Mouse (Mus musculus) intestine, embryonic 14.5 days (tissue): ENCODE measurements at regions not wholly inside any gene's neighbourhood (a gene's known extent, or its start where the extent isn't known, plus 50 kb on each side); places are given as distances from the start of the nearest gene placed in this dataset.

Source experiments
- ATAC-seq: fragments of 200-750 bp; cut with Nextera tagmentation; replicated peaks from 2 replicates; pipeline ENCODE4 v1.8.0; 2017; ENCODE audit warnings: low read depth, moderate number of reproducible peaks, moderate TSS enrichment, moderate library complexity; ENCODE audit not compliant: low FRiP score, low TSS enrichment
- DNase-seq: peaks from one replicate; pipeline ENCODE4 v3.0.0-alpha.2; 2018; ENCODE audit warnings: low spot score
- H3K27ac ChIP-seq: fragments of 300-500 bp; sonication (generic); 2 replicates; pipeline ENCODE4 v1.5.1; 2014; ENCODE audit warnings: low read depth, mild to moderate bottlenecking, control low read depth
- H3K27me3 ChIP-seq: fragments of 300-500 bp; sonication (generic); replicated peaks from 2 replicates; pipeline ENCODE4 v1.6.1; 2014; ENCODE audit warnings: low read length, control low read depth; ENCODE audit not compliant: control insufficient read depth, insufficient read depth
- H3K36me3 ChIP-seq: fragments of 300-500 bp; sonication (generic); 2 replicates; pipeline ENCODE4 v1.6.1; 2014; ENCODE audit warnings: low read length, control low read depth; ENCODE audit not compliant: control insufficient read depth, insufficient read depth
- H3K4me1 ChIP-seq: fragments of 300-500 bp; sonication (generic); replicated peaks from 2 replicates; pipeline ENCODE4 v1.6.1; 2014; ENCODE audit warnings: low read length, control low read depth, mixed read lengths; ENCODE audit not compliant: control insufficient read depth, insufficient read depth
- H3K4me2 ChIP-seq: fragments of 300-500 bp; sonication (generic); 2 replicates; pipeline ENCODE4 v1.6.1; 2014; ENCODE audit warnings: low read length
- H3K4me3 ChIP-seq: fragments of 300-500 bp; sonication (generic); 2 replicates; pipeline ENCODE4 v1.5.1; 2014; ENCODE audit warnings: low read depth, low read length, control low read depth, mixed read lengths
- H3K9ac ChIP-seq: fragments of 300-500 bp; sonication (generic); 2 replicates; pipeline ENCODE4 v1.6.1; 2014; ENCODE audit warnings: mild to moderate bottlenecking, low read length
- H3K9me3 ChIP-seq: fragments of 300-500 bp; sonication (generic); 2 replicates; pipeline ENCODE4 v1.6.1; 2016; ENCODE audit warnings: low read length, control low read depth; ENCODE audit not compliant: control insufficient read depth
- WGBS: fragments of 180-500 bp; shearing (Covaris S2); extraction: QIAGEN DNeasy Blood & Tissue Kit; methylation state at CpG from one replicate; pipeline ENCODE4 v1.1.7; 2014; 5-methylcytosine and 5-hydroxymethylcytosine counted together

DNA sequence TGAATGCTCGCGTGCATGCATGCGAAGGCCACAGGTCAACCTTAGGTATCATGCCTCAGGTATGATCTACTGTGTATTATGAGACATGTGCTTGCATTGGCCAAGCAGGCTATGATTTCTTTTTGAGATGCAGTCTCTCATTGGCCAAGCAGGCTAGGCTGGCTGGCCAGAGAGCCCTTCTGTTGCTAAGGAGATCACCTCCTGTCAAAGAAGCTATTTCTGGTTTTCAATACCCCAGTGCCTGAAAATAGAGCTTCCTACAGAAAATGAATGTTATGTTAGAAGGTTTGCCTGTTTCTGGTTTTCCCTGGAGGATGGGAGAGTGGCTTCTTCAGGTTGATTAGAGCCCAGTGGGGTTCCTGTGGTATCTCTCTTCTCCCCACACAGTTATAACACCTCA is 1474.3 kb upstream of the Gm6569 start:
- no peak overlapping the region for H3K4me3 ChIP-seq
- H3K9me3 ChIP-seq: no peaks in the 10 kb centered on the region
- no peaks in the 10 kb centered on the region for H3K36me3 ChIP-seq
- H3K27me3 ChIP-seq: no peaks in the 10 kb centered on the region
- no peak for ATAC-seq
- DNase-seq: no peak
- H3K9ac ChIP-seq: no peak overlapping the region
- H3K4me1 ChIP-seq: no peaks in the 10 kb centered on the region
- no peak overlapping the region for H3K4me2 ChIP-seq
- WGBS: 90% methylated on average over 3 of the region's 3 CpGs
- no peak overlapping the region for H3K27ac ChIP-seq

DNA sequence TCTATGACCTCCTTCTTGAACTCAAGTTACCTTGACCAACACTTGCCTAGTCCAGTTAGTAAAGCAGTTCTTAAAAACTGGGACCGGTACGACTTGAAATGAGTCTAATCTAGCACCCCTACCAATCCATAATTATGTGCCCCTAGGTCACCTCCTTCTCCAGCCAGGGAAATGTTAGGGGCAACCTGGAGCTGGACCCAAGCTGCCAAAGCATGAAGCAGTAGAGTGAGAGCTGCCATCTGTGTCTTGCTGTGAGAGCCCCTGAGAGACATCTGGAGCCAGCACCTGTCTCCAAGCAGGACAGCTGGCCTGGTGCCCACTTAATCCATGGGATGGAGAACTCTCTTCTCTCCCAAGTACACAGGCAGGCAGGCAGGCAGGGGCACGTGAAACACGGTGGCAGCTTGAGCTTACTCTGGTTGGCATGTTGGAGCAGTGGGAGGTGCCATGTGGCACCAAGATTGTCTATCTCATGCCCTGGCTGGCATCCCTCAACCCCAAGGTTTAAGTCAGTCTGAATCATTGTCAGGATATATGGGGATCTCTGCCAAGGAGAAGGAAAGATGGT is 1473.8 kb upstream of the Gm6569 start:
- no peak for DNase-seq
- no peak for ATAC-seq
- Histone ChIP-seq H3K27me3 (no peaks in the 10 kb centered on the region), H3K9ac (no peak overlapping the region), H3K9me3 (no peaks in the 10 kb centered on the region), H3K4me3 (no peak overlapping the region), H3K36me3 (no peaks in the 10 kb centered on the region), H3K4me1 (no peaks in the 10 kb centered on the region), H3K27ac (no peak overlapping the region), H3K4me2 (no peak overlapping the region)
- WGBS: 84% methylated on average over 4 of the region's 4 CpGs

DNA sequence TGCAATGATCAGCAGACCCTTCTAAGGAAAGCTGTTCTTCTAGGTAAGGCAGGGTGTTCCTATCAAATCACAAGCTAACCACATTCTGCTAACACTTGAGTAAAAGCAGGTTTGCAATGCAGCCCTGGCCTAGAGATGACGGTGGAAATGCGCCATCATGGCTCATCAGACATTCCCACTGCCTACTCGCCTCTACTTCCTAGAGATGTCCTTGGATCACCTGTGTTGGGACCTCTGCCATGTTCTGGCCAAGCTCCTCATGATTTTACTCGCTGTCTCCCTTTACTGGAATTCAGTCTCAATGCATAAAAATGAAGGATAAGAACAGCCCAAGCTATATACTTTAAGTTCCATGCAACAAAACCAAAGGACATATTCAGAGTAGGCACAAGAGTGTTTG is 1461.3 kb upstream of the Gm6569 start:
- Histone ChIP-seq H3K36me3 (no peaks in the 10 kb centered on the region), H3K9ac (no peak overlapping the region), H3K9me3 (no peaks in the 10 kb centered on the region), H3K4me1 (no peaks in the 10 kb centered on the region), H3K27me3 (no peaks in the 10 kb centered on the region), H3K4me3 (no peak overlapping the region), H3K27ac (no peak overlapping the region), H3K4me2 (no peak overlapping the region)
- no peak for ATAC-seq
- DNase-seq: no peak
- WGBS: 86% methylated on average over 4 of the region's 4 CpGs

- no peak overlapping the region for H3K9ac ChIP-seq
- no peak for ATAC-seq
- no peaks in the 10 kb centered on the region for H3K4me1 ChIP-seq
- no peak overlapping the region for H3K4me3 ChIP-seq
- no peaks in the 10 kb centered on the region for H3K27me3 ChIP-seq
- H3K27ac ChIP-seq: no peak overlapping the region
- no peak overlapping the region for H3K4me2 ChIP-seq
- no peak for DNase-seq
- H3K9me3 ChIP-seq: no peaks in the 10 kb centered on the region
- H3K36me3 ChIP-seq: no peaks in the 10 kb centered on the region
These were observed 1457.2 kb upstream of the Gm6569 start for GRCm38 (mm10) chr15:72377201-72377600.

GRCm38 (mm10) chr15:72379291-72379690 is 1455.1 kb upstream of the Gm6569 start:
- no peak for DNase-seq
- no peaks in the 10 kb centered on the region for H3K9me3 ChIP-seq
- H3K9ac ChIP-seq: no peak overlapping the region
- no peaks in the 10 kb centered on the region for H3K4me1 ChIP-seq
- H3K36me3 ChIP-seq: no peaks in the 10 kb centered on the region
- H3K27ac ChIP-seq: no peak overlapping the region
- H3K4me2 ChIP-seq: no peak overlapping the region
- H3K4me3 ChIP-seq: no peak overlapping the region
- no peak for ATAC-seq
- WGBS: 72% methylated on average over 4 of the region's 4 CpGs
- H3K27me3 ChIP-seq: no peaks in the 10 kb centered on the region

DNA sequence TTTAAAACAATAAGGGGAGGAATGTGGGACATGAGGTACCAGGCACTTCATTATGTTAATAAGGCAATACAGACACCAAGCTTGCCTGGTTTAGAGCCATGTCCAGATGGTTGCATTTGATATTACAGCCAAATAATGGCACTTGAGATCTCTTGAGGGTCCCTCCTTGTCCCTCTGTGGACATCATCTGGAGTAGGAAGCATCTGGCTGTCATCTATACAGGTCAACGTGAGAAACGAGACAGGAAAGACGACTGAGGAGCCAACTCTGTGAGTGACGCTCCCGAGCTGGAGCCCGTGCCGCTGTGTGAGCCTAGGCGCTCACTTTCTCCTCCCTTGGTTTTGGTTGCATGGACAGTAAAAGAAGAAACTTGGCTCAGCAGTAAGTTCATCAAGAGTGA is 1453.2 kb upstream of the Gm6569 start:
- Histone ChIP-seq H3K9ac (no peak overlapping the region), H3K36me3 (no peaks in the 10 kb centered on the region), H3K27me3 (no peaks in the 10 kb centered on the region), H3K9me3 (no peaks in the 10 kb centered on the region), H3K4me2 (no peak overlapping the region), H3K4me1 (no peaks in the 10 kb centered on the region), H3K27ac (no peak overlapping the region), H3K4me3 (no peak overlapping the region)
- no peak for ATAC-seq
- DNase-seq: no peak
- WGBS: 86% methylated on average over 8 of the region's 8 CpGs

- WGBS: 92% methylated on average over 5 of the region's 5 CpGs
- Histone ChIP-seq H3K9me3 (no peaks in the 10 kb centered on the region), H3K4me3 (no peak overlapping the region), H3K27ac (no peak overlapping the region), H3K9ac (no peak overlapping the region), H3K4me2 (no peak overlapping the region), H3K4me1 (no peaks in the 10 kb centered on the region), H3K27me3 (no peaks in the 10 kb centered on the region), H3K36me3 (no peaks in the 10 kb centered on the region)
- DNase-seq (no peak), ATAC-seq (no peak)
These were observed 1452.6 kb upstream of the Gm6569 start for GRCm38 (mm10) chr15:72381744-72382143.

DNA sequence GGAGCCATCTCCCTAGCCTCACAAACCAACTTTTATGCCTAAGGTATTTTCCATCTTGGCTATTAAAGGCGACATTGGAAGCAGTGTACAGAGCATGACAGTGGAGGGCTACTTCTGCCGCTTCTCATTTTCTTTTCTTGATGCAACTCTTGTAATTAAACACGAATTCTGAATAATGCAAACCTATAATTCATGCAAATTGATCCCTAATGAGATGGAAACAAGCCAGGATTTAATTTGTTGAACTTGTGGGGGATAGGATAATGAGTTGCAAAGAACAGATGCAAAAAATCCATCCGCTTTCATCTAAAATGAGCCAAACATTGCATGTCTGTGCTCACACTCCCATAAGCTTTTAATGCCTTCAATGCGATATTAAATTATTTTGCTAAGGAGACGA is 1451.8 kb upstream of the Gm6569 start:
- no peaks in the 10 kb centered on the region for H3K9me3 ChIP-seq
- no peak overlapping the region for H3K4me3 ChIP-seq
- 91% methylated on average over 6 of the region's 6 CpGs for WGBS
- H3K36me3 ChIP-seq: no peaks in the 10 kb centered on the region
- ATAC-seq: no peak
- H3K27me3 ChIP-seq: no peaks in the 10 kb centered on the region
- H3K4me2 ChIP-seq: no peak overlapping the region
- no peak overlapping the region for H3K27ac ChIP-seq
- H3K4me1 ChIP-seq: no peaks in the 10 kb centered on the region
- no peak for DNase-seq
- no peak overlapping the region for H3K9ac ChIP-seq

GRCm38 (mm10) chr15:72383062-72383461 is 1451.3 kb upstream of the Gm6569 start:
- no peak for DNase-seq
- Histone ChIP-seq H3K9ac (no peak overlapping the region), H3K4me3 (no peak overlapping the region), H3K4me1 (no peaks in the 10 kb centered on the region), H3K9me3 (no peaks in the 10 kb centered on the region), H3K27ac (no peak overlapping the region), H3K36me3 (no peaks in the 10 kb centered on the region), H3K27me3 (no peaks in the 10 kb centered on the region), H3K4me2 (no peak overlapping the region)
- 81% methylated on average over 3 of the region's 3 CpGs for WGBS
- ATAC-seq: no peak
